Mouse (Mus musculus) hindbrain, embryonic 12.5 days (tissue): Measurements from ENCODE around the gene Ffar2. TPM values are rescaled to one million over a fixed set of nuclear protein-coding genes. Genes with fewer than 3 reads are reported as not detected.

Experiments used
- ATAC-seq: fragments of 200-750 bp; cut with Nextera tagmentation; 2 replicates; pipeline ENCODE4 v1.8.0; 2017; ENCODE audit warnings: moderate TSS enrichment; ENCODE audit not compliant: low FRiP score
- H3K27ac ChIP-seq: fragments of 300-500 bp; sonication (generic); 2 replicates; pipeline ENCODE4 v1.5.1; 2016; ENCODE audit warnings: mild to moderate bottlenecking
- H3K27me3 ChIP-seq: fragments of 300-500 bp; sonication (generic); 2 replicates; pipeline ENCODE4 v1.6.1; 2016; ENCODE audit warnings: mild to moderate bottlenecking
- H3K36me3 ChIP-seq: fragments of 300-500 bp; sonication (generic); 2 replicates; pipeline ENCODE4 v1.6.1; 2016; ENCODE audit warnings: mild to moderate bottlenecking
- H3K4me1 ChIP-seq: fragments of 300-500 bp; sonication (generic); 2 replicates; pipeline ENCODE4 v1.6.1; 2016
- H3K4me2 ChIP-seq: fragments of 300-500 bp; sonication (generic); replicated peaks from 2 replicates; pipeline ENCODE4 v1.6.1; 2016; ENCODE audit warnings: mild to moderate bottlenecking
- H3K4me3 ChIP-seq: fragments of 300-500 bp; sonication (generic); 2 replicates; pipeline ENCODE4 v1.5.1; 2016; ENCODE audit warnings: mild to moderate bottlenecking
- H3K9ac ChIP-seq: fragments of 300-500 bp; sonication (generic); 2 replicates; pipeline ENCODE4 v1.6.1; 2016; ENCODE audit warnings: mild to moderate bottlenecking, moderate library complexity
- H3K9me3 ChIP-seq: fragments of 300-500 bp; sonication (generic); replicated peaks from 2 replicates; pipeline ENCODE4 v1.6.1; 2016; ENCODE audit warnings: mild to moderate bottlenecking
- WGBS: fragments of 180-500 bp; shearing (Covaris S2); methylation state at CpG from one replicate; pipeline ENCODE4 v1.1.7; 2016; 5-methylcytosine and 5-hydroxymethylcytosine counted together
- polyA plus RNA-seq: library from polyadenylated mRNA; unstranded; fragments of >200 nt; fragmentation: Nextera tagmentation; extraction: Ambion mirVana; gene quantifications from 2 replicates; pipeline ENCODE4 v1.2.1, GENCODE M21; 2016

Gene Ffar2
- polyA plus RNA-seq, 1 experiment from 2014 or later, result not detected

DNA sequence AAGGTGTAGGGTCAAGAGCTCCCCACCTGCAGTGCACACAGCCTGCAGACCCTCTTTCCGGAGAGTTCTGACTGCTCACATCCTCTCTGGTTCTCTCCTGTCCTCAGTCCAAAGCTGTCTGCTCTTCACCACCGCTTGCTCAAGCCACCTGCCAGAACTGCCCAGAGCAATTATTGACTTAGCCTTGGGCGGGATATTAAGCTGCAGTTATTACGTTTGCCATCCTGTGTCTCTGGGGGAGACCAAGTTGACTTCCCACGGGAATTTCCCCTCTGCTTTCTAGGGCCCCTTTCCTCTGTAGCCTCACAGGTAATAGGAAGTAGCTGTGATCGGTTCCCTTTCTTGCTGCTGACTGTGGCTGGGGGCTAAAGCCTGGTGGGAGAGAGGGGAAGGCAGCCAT, 3.4 kb downstream of the Ffar2 start:
- H3K4me2 ChIP-seq, result no peak overlapping the region
- H3K9me3 ChIP-seq, result no peaks in the 10 kb centered on the region
- H3K27me3 ChIP-seq, result no peaks in the 10 kb centered on the region
- H3K9ac ChIP-seq, result no peak overlapping the region
- H3K4me3 ChIP-seq, result no peak overlapping the region
- H3K4me1 ChIP-seq, result no peaks in the 10 kb centered on the region
- no peaks in the 10 kb centered on the region for H3K36me3 ChIP-seq
- no peak for ATAC-seq
- H3K27ac ChIP-seq, result no peak overlapping the region
- WGBS, result 76% methylated on average over 6 of the region's 6 CpGs

DNA sequence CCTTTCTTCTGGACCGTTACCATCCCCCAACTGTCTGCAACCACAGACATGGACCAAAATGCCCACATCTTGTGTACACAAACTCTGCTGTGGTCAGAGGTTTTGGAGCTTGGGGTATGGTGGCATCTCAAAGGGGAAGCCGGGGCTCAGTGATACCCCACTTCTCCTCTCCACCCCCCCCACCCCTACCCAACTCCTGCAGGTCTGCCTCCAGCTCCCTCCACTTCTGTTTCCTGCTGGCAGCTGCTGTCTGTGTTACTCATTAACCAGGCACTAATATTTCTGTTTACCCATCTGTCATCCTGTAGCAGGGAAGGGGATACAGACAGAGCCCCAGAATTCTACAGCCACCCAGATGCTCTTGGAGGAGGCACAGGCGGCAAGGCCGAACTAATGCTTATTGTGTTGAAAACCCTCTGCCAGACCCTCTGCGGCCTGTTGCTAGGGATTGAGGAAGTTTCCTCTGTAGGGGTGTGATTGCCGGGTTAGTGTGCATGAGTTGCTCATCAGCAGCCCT, 11.2 kb downstream of the Ffar2 start:
- 49% methylated on average over 6 of the region's 6 CpGs for WGBS
- no peaks in the 10 kb centered on the region for H3K36me3 ChIP-seq
- no peaks in the 10 kb centered on the region for H3K4me1 ChIP-seq
- no peaks in the 10 kb centered on the region; the same call in 1 of the 2 replicates for H3K9me3 ChIP-seq
- no peak overlapping the region for H3K4me3 ChIP-seq
- H3K9ac ChIP-seq, result no peak overlapping the region
- H3K27ac ChIP-seq, result no peak overlapping the region
- no peak for ATAC-seq
- H3K27me3 ChIP-seq, result no peaks in the 10 kb centered on the region
- H3K4me2 ChIP-seq, result no peak overlapping the region

DNA sequence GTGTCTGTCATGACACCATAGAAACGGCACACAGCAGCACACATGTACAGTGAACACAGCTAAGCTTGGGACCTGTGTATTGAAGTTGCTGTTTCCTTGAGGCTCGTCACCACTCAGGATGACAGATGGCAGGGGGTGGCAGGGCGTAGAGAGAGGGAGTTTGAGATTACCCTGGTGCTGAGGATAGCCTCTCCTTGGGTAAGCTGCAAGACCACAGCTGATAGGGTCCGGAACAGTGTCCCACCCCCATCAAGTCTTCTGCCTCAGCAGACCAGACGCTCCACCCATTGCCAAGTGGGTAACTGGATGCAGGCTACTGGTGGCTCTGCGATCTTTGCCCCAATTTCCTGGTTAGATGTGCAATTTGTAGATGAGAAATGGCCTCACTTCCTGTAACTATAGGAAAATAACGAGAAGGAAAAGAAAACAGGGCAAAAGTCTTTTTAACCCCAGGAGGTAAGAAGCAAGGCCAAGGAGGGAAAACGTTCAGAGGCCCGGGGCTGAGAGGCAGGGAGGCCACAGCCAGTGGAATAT, 11.8 kb downstream of the Ffar2 start:
- no peak overlapping the region for H3K27ac ChIP-seq
- ATAC-seq, result no peak
- H3K4me3 ChIP-seq, result no peak overlapping the region
- H3K9me3 ChIP-seq, result no peaks in the 10 kb centered on the region; the same call in 1 of the 2 replicates
- H3K36me3 ChIP-seq, result no peaks in the 10 kb centered on the region
- H3K27me3 ChIP-seq, result no peaks in the 10 kb centered on the region
- no peak overlapping the region for H3K4me2 ChIP-seq
- H3K9ac ChIP-seq, result no peak overlapping the region
- 64% methylated on average over 9 of the region's 9 CpGs for WGBS
- H3K4me1 ChIP-seq, result no peaks in the 10 kb centered on the region

DNA sequence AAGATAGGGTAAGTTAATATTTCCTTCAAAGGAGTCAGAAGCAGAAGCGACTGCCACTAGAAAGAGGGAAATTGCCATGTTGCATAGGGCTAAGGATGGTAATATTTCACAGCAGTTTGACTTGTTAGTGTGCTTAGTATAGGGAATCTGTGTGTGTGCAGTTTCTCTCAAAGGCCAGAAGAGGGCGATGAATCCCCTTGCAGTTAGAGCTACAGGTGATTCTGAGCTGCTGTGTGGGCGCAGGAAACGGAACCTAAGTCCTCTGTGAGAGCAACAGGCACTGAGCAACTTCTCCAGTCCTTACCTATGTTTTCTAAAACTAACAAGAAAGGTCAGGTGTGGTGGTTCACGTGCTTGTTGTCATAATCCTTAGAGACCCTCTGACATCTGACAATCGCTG, 13.3 kb downstream of the Ffar2 start:
- H3K27ac ChIP-seq, result no peak overlapping the region
- H3K36me3 ChIP-seq, result no peaks in the 10 kb centered on the region
- peaks cover under 1% of the 10 kb centered on the region; the same call in 1 of the 2 replicates for H3K9me3 ChIP-seq
- no peaks in the 10 kb centered on the region for H3K27me3 ChIP-seq
- ATAC-seq, result no peak
- H3K4me3 ChIP-seq, result no peak overlapping the region
- no peak overlapping the region for H3K4me2 ChIP-seq
- no peak overlapping the region for H3K9ac ChIP-seq
- 51% methylated on average over 6 of the region's 6 CpGs for WGBS
- H3K4me1 ChIP-seq, result no peaks in the 10 kb centered on the region

DNA sequence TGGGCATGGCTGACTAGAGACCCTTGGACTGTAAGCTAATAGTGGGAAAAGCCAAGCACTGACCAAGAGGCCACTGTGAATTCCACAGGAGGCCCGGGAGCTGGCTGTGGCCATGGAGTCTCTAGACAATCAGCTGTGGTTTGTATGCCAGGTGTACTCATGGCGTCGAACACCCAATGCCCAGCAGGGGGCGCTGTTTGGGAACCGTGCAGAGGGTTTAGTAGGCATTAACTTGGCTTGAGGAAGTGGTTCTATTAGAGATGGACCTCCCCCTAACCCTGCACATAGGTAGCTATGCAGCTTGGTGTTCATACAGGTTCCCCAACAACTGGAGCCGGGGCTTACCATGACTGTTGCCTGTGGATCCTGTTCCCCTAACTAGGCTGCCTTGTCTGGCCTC, 17.7 kb downstream of the Ffar2 start:
- H3K36me3 ChIP-seq, result no peaks in the 10 kb centered on the region
- H3K27me3 ChIP-seq, result no peaks in the 10 kb centered on the region
- H3K4me1 ChIP-seq, result no peaks in the 10 kb centered on the region
- no peak overlapping the region for H3K9ac ChIP-seq
- H3K4me2 ChIP-seq, result no peak overlapping the region
- 44% methylated on average over 6 of the region's 6 CpGs for WGBS
- no peak overlapping the region for H3K27ac ChIP-seq
- ATAC-seq, result no peak
- peaks cover 7% of the 10 kb centered on the region; the same call in 1 of the 2 replicates for H3K9me3 ChIP-seq
- H3K4me3 ChIP-seq, result no peak overlapping the region

DNA sequence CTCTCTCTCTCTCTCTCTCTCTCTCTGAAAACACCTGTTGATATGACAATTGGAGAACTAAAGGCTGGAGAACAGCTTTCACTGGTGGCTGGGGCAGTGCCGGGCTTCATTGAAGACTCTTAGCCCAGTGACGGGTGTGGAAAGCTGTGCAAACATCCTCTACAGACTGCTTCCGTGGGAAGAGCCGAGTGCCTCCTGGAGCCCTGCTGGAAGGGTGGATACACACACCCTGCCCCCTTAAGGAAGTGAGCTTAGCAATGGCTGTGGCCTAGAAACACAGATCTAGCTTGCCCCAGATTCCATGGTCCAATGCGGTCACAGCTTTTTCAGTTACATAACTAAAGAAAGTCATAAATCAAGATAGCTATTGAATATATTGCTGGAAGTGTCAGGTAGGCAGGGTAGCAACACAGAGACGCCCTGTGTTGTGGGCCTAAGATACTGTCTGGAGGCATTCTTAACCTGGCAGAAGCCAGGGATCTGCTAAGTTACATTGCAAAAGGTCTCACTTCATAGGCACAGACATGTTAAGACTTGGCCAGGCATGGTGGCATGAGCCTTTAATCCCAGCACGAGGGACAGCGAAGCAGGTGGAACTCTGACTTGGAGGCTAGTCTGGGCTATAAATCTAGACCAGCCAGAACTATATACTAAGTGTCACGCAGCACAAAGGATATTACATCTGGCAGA, 19.4 kb downstream of the Ffar2 start:
- Histone ChIP-seq H3K9me3 (peaks cover 7% of the 10 kb centered on the region), H3K36me3 (no peaks in the 10 kb centered on the region), H3K4me1 (no peaks in the 10 kb centered on the region), H3K4me3 (no peak overlapping the region), H3K27me3 (no peaks in the 10 kb centered on the region), H3K27ac (no peak overlapping the region), H3K4me2 (no peak overlapping the region), H3K9ac (no peak overlapping the region)
- WGBS, result 83% methylated on average over 9 of the region's 9 CpGs
- ATAC-seq, result no peak

DNA sequence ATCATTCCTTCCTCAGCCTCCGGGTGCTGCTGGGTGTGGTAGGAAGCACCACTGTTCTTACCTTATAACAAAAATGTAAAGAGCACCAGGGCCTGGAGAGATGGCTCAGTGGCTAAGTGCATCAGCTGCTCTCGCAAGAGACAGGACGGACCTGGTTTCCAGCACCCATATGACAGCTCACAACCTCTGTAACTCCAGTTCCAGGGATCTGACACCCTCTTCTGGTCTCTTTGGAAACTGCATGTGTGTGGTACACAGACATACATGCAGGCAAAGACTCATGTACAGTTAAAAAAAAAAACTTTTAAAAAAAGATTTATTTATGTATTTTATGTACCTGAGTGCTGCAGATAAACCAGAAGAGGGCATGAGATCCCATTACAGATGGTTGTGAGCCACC, 20.3 kb downstream of the Ffar2 start:
- Histone ChIP-seq H3K9me3 (peaks cover 7% of the 10 kb centered on the region; the same call in 1 of the 2 replicates), H3K4me3 (no peak overlapping the region), H3K36me3 (no peaks in the 10 kb centered on the region), H3K27ac (no peak overlapping the region), H3K27me3 (no peaks in the 10 kb centered on the region), H3K4me2 (no peak overlapping the region), H3K4me1 (no peaks in the 10 kb centered on the region), H3K9ac (no peak overlapping the region)
- no peak for ATAC-seq
- WGBS, result 89% methylated on average over 3 of the region's 3 CpGs

DNA sequence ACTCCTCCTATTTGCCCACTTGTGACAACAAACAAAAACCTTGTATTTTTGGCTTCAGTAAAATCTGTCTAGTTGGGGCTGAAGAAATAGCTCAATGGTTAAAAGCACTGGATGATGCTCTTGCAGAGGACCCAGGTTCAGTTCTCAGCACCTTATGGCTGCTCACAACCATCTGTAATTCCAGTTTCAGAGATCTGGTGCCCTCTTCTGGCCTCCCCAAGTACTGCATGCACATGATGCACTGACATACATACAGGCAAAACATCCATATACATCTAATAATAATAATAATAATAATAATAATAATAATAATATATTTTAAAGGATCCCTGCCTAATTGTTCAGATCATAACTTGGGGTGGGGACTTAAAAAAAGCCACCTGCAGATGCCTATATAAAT, 22.9 kb downstream of the Ffar2 start:
- Histone ChIP-seq H3K9ac (no peak overlapping the region), H3K4me1 (no peaks in the 10 kb centered on the region), H3K9me3 (peaks cover 7% of the 10 kb centered on the region; the same call in 1 of the 2 replicates), H3K27me3 (no peaks in the 10 kb centered on the region), H3K27ac (no peak overlapping the region), H3K36me3 (no peaks in the 10 kb centered on the region), H3K4me3 (no peak overlapping the region), H3K4me2 (no peak overlapping the region)
- no peak for ATAC-seq

DNA sequence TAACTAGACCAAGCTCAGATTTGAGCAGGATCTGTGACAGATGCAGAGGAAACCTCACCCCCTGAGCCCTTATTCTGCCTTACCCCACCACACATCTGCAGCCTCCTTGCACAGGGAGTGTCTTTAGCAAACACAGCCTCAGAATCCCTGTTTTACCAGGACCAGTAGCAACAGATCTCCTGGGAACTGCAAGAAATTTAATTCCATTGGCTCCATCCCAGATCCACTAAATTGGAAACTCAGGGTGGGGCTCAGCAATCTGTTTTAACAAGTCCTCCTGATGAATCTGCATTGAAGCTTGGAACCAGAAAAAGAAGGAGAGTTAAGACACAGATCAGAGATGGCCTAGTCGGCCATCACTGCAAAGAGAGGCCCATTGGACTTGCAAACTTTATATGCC, 26.8 kb downstream of the Ffar2 start:
- Histone ChIP-seq H3K27me3 (no peaks in the 10 kb centered on the region), H3K9me3 (no peaks in the 10 kb centered on the region; the same call in 1 of the 2 replicates), H3K9ac (no peak overlapping the region), H3K4me3 (no peak overlapping the region), H3K27ac (no peak overlapping the region), H3K4me1 (no peaks in the 10 kb centered on the region), H3K36me3 (no peaks in the 10 kb centered on the region), H3K4me2 (no peak overlapping the region)
- 100% methylated on average over 1 of the region's 1 CpGs for whole genome bisulfite sequencing
- no peak for ATAC-seq

DNA sequence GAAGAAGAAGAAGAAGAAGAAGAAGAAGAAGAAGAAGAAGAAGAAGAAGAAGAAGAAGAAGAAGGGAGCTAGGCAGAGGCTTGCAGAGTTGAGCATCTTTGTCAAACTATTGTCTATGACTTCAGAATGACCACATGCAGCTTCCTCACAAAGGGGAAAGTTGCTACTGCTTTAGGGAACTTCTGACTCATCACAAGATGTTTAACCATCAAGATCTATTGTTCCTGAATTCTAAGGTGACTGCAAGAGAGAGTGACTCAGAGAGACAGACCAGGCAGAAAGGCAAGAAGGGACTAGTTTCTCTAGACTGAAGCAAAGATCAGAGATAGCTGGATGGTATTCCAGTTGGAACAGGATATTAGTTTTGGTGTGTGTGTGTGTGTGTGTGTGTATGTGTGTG, 28.7 kb downstream of the Ffar2 start:
- no peaks in the 10 kb centered on the region for H3K27me3 ChIP-seq
- ATAC-seq, result no peak
- no peak overlapping the region for H3K9ac ChIP-seq

DNA sequence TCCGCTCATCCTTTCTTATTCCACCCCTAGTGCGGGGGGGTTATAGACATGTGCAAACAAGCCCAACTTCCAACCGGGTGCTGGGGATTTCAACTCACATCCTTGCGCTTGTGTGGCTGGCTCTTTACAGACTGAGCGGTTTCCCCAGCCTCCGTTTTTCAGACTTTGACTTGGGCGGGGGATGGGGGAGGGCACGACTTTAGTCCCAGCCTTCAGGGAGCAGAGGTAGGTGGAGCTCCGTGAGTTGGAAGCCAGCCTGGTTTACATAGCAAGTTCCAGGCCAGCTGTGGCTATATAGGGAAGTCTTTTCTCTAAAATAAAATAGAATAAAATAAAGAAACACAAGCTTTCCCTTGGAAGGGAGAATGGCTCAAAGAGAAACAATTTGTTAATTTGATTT, 31.7 kb downstream of the Ffar2 start:
- no peak overlapping the region for H3K27ac ChIP-seq
- H3K9me3 ChIP-seq, result no peaks in the 10 kb centered on the region
- no peak overlapping the region for H3K4me2 ChIP-seq
- ATAC-seq, result no peak
- WGBS, result 25% methylated on average over 9 of the region's 9 CpGs
- no peaks in the 10 kb centered on the region for H3K36me3 ChIP-seq
- no peaks in the 10 kb centered on the region for H3K4me1 ChIP-seq
- no peaks in the 10 kb centered on the region for H3K27me3 ChIP-seq
- H3K4me3 ChIP-seq, result no peak overlapping the region
- H3K9ac ChIP-seq, result no peak overlapping the region

More for the DNA sequence above, 28.7 kb downstream of the Ffar2 start:
- Histone ChIP-seq H3K36me3 (no peaks in the 10 kb centered on the region), H3K4me2 (no peak overlapping the region), H3K9me3 (no peaks in the 10 kb centered on the region), H3K4me1 (no peaks in the 10 kb centered on the region), H3K27ac (no peak overlapping the region), H3K4me3 (no peak overlapping the region)

DNA sequence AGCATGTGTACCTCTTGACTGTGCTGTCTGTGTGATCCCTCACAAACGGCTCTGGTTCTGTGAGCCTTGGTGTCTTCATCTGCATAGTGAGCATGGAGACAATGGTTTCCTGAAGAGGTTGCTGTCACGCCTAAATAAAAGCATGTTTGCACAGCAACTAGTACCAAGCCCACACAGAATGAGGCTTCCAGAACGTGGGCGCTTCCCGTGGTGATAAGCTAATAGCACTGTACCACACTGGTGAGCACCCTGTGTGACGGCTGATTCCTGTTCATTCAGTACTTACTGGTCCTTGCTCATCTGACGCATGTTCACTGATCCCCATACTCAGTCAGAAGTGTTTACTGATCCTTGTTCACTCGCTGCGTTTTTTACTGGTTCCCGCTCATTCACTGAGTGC, 33.4 kb downstream of the Ffar2 start:
- WGBS, result 78% methylated on average over 10 of the region's 10 CpGs
- no peaks in the 10 kb centered on the region for H3K27me3 ChIP-seq
- no peaks in the 10 kb centered on the region for H3K9me3 ChIP-seq
- ATAC-seq, result no peak
- H3K36me3 ChIP-seq, result no peaks in the 10 kb centered on the region
- no peak overlapping the region for H3K27ac ChIP-seq
- H3K9ac ChIP-seq, result no peak overlapping the region
- H3K4me1 ChIP-seq, result 0 out of 2 replicates have a peak, but pooled peaks cover 7% of the 10 kb centered on the region
- H3K4me3 ChIP-seq, result no peak overlapping the region
- H3K4me2 ChIP-seq, result no peak overlapping the region
